Mouse (Mus musculus) ES-Bruce4 (cell line): ENCODE measurements around the gene Ltb. TPM values are rescaled to one million over a fixed set of nuclear protein-coding genes. Genes with fewer than 3 reads are reported as not detected.

ENCODE experiments used
- H3K27ac ChIP-seq: 2 replicates; pipeline ENCODE4 v1.5.1; 2012; ENCODE audit warnings: low read length, inconsistent platforms; ENCODE audit not compliant: insufficient read depth
- H3K27me3 ChIP-seq: 2 replicates; pipeline ENCODE4 v1.6.1; 2012; ENCODE audit warnings: mild to moderate bottlenecking, low read length, inconsistent platforms; ENCODE audit not compliant: control insufficient read depth, poor library complexity, insufficient read depth, severe bottlenecking
- H3K36me3 ChIP-seq: 2 replicates; pipeline ENCODE4 v1.6.1; 2012; ENCODE audit warnings: inconsistent platforms, mild to moderate bottlenecking, low read length, moderate library complexity; ENCODE audit not compliant: control insufficient read depth, poor library complexity, insufficient read depth, severe bottlenecking
- H3K4me1 ChIP-seq: one replicate; pipeline ENCODE4 v1.8.1; 2011; ENCODE audit warnings: low read length; ENCODE audit not compliant: control insufficient read depth, insufficient read depth
- H3K4me3 ChIP-seq: 2 replicates; pipeline ENCODE4 v1.5.1; 2011; ENCODE audit warnings: low read depth, mild to moderate bottlenecking, low read length
- H3K9ac ChIP-seq: 2 replicates; pipeline ENCODE4 v1.6.1; 2012; ENCODE audit warnings: low read depth, mild to moderate bottlenecking, inconsistent platforms; ENCODE audit not compliant: poor library complexity, severe bottlenecking
- H3K9me3 ChIP-seq: replicated peaks from 2 replicates; pipeline ENCODE4 v1.6.1; 2012; ENCODE audit warnings: mild to moderate bottlenecking, low read length, inconsistent platforms; ENCODE audit not compliant: control insufficient read depth, poor library complexity, insufficient read depth, severe bottlenecking
- CTCF ChIP-seq: IDR thresholded peaks from one replicate; pipeline ENCODE4 v1.8.1; 2011; ENCODE audit warnings: low read depth, low read length
- EP300 ChIP-seq: IDR thresholded peaks from 2 replicates; pipeline ENCODE4 v1.6.1; 2011; ENCODE audit warnings: low read depth, low read length; ENCODE audit not compliant: insufficient read depth
- POLR2A ChIP-seq: IDR thresholded peaks from one replicate; pipeline ENCODE4 v1.8.1; 2011; ENCODE audit warnings: low read length; ENCODE audit not compliant: insufficient read depth
- polyA plus RNA-seq: library from polyadenylated mRNA; stranded (reverse); fragments of >200 nt; gene quantifications from 2 replicates; pipeline ENCODE4 v1.2.4, GENCODE M21; 2011; ENCODE audit warnings: low read depth; ENCODE audit not compliant: missing spikeins, insufficient read depth, insufficient read length

Ltb gene
- polyA plus RNA-seq, 1 experiment, result 10.7 TPM

DNA sequence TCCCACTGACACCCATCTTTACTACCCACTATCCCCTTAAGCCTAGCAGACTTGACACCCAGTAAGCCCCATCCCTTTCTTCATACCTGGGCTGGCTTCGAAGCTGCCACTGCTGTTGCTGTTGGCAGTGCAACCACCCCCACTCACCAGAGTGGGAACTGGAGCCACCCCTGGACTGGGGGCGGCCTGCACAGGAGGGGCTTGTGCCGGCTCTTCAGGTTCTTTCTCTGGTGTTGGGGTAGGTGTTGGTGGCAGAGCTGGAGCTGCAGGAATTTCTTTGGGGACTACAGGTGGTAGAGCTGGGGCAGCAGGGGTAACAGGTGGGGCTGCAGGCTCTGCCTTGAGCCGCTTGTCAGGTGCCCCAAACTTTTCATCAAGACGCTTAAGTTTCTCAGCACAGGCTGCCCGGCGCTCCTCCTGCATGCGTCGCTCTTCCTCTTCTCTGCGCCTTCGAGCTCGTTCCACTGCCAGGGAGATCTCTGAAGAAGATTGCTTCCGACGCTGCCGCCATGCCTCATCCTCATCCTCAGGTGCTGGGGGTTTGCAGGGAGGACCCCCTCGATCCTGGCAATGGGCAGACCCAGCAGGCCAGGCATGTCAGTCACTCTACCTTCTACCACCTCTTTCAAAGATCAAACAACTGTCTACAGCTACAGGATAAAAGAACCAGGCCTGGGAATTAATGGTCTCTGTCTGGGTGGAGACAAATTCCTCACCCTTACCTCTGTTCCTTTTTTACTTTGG, 35.2 kb upstream of the Ltb start:
- Histone ChIP-seq H3K27ac (no peak overlapping the region), H3K9me3 (no peaks in the 10 kb centered on the region), H3K36me3 (peaks cover 87% of the 10 kb centered on the region), H3K4me1 (no peaks in the 10 kb centered on the region), H3K4me3 (no peak overlapping the region), H3K9ac (no peak overlapping the region), H3K27me3 (no peaks in the 10 kb centered on the region)
- no peak for TF ChIP-seq EP300
- TF ChIP-seq POLR2A, result no peak
- no peak for TF ChIP-seq CTCF

DNA sequence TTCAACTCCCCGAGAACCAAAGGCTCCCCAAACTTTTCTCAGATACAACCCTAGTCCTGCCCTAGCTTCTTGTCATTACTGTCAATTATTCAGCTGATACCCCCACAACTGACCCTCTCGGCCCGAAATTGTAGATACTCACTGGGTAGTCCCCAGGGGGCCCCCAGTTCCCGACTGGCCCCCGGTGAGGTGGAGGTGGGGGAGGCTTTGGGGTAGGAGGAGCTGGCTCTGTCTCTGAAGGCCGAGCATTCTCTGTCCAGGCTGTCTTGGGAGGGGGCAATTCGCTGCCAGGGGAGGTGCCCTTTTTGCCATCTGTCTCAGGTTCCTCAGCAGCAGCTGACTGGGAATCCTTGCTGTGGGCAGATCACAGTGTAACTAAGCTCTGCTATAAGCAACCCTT, 34.6 kb upstream of the Ltb start:
- no peaks in the 10 kb centered on the region for H3K27me3 ChIP-seq
- H3K4me3 ChIP-seq, result no peak overlapping the region
- H3K9ac ChIP-seq, result no peak overlapping the region
- no peak overlapping the region for H3K27ac ChIP-seq
- TF ChIP-seq CTCF (no peak), EP300 (no peak), POLR2A (no peak)
- peaks cover 80% of the 10 kb centered on the region for H3K36me3 ChIP-seq
- no peaks in the 10 kb centered on the region for H3K4me1 ChIP-seq
- no peaks in the 10 kb centered on the region for H3K9me3 ChIP-seq

DNA sequence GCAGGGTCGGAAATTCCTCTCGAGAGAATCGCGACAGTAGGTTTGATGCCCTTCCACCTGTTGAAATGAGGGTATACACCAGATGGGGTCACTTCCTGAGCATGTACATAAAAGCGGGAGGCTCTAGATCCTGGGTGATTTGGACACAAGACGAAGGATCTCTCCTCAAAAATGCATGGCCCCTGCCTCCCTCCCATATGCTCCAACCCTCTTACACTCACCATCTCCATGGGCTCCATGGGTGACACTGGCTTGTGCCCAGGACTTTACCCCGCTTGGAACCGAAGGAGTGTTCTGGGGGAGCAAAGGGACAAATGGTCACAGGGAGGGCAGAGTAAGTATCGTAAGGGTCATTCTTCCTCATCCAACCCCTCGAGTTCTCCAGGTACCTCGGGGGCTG, 32.8 kb upstream of the Ltb start:
- Histone ChIP-seq H3K4me3 (no peak overlapping the region), H3K9me3 (no peaks in the 10 kb centered on the region), H3K27ac (no peak overlapping the region), H3K36me3 (peaks cover 63% of the 10 kb centered on the region), H3K9ac (no peak overlapping the region), H3K27me3 (no peaks in the 10 kb centered on the region), H3K4me1 (no peaks in the 10 kb centered on the region)
- no peak for TF ChIP-seq CTCF
- TF ChIP-seq EP300, result no peak
- TF ChIP-seq POLR2A, result no peak

DNA sequence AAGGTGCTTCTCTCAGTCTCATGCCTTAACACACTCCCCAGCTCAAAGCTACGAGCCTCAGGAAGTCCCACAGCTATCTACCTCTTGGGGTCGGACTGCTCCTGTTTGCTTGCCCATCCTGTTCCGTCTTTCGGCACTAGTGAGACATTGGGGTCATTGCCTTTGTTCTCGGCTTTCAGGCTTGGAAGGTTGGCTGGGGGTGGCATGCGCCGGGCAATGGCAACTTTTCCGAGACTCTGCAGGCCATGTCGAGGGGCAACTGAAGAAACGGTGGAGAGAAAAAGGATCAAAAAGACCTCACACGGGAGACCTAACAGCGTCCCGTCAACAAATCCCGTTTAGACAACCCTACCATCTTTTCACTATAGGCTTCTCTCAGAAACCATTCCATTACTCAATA, 32.1 kb upstream of the Ltb start:
- Histone ChIP-seq H3K4me1 (no peaks in the 10 kb centered on the region), H3K27me3 (no peaks in the 10 kb centered on the region), H3K27ac (no peak overlapping the region), H3K36me3 (peaks cover 56% of the 10 kb centered on the region), H3K9ac (peak overlapping the region; percentile 98; the same call in 1 of the 2 replicates), H3K4me3 (no peak overlapping the region), H3K9me3 (no peaks in the 10 kb centered on the region)
- TF ChIP-seq EP300, result no peak
- TF ChIP-seq POLR2A, result no peak
- no peak for TF ChIP-seq CTCF

DNA sequence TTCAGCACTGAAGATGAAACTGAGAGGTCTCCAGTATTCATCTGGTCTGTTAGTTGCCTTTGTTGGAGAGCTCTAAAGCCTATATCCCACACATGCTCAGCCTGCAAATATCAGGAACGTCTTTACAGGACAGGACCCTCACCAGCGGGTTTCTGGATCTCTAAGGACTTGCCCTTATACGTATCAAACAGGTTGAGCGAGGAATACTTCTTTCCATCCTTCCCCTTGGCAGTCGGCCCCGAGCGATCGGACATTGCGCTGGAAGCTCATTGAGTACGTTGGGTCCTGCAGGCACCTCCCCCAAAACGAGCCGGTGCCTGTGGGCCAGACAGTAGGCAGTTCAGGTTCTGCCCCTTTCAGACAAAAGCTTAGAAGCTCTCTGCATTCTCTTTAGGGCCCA, 31.5 kb upstream of the Ltb start:
- no peaks in the 10 kb centered on the region for H3K4me1 ChIP-seq
- H3K36me3 ChIP-seq, result peaks cover 50% of the 10 kb centered on the region
- H3K27me3 ChIP-seq, result no peaks in the 10 kb centered on the region
- H3K27ac ChIP-seq, result no peak overlapping the region
- no peaks in the 10 kb centered on the region for H3K9me3 ChIP-seq
- peak overlapping the region; percentile 98 for H3K9ac ChIP-seq
- TF ChIP-seq CTCF (no peak), EP300 (no peak), POLR2A (no peak)
- H3K4me3 ChIP-seq, result peak overlapping the region; percentile 37

DNA sequence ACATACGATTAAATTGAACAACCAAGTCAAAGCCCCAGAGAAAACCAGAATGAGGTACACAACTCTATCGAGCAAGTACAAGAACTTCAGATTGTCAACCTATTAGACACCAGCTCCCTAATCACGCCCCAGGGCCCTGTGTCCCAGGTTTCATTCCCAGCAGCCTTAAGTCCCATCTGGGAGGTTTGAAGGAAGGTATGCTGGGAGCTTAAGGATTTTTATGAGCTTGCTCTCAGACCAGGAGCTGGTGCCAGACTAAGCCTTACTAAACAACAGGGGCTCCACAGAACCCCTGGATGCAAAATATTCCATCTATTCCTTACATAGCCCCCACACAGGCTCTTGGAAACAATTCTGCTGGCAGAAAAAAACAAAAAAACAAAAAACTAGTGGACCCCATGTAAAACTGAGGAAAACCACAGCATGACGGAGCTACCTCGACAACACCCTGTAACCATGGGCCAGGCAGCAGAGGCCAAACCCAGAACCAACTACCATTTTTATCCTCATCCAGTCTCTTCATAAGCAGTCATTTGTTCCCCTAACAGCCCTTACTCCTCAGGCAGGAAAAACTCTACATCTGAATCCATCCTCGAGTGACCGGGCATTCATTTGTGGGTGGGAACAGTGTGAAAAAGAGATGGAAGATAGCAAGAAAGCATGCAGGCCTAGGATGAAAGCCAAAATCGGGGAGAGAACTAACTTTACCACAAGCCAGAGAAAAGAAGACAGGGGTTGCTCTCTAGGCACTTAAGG, 30.7 kb upstream of the Ltb start:
- peak overlapping the region; percentile 24 for H3K27ac ChIP-seq
- H3K36me3 ChIP-seq, result peaks cover 42% of the 10 kb centered on the region
- peak overlapping the region; percentile 98 for H3K9ac ChIP-seq
- TF ChIP-seq EP300, result no peak
- no peak for TF ChIP-seq CTCF
- TF ChIP-seq POLR2A, result no peak
- H3K4me1 ChIP-seq, result no peaks in the 10 kb centered on the region
- H3K4me3 ChIP-seq, result peak overlapping the region; percentile 100
- no peaks in the 10 kb centered on the region for H3K27me3 ChIP-seq
- H3K9me3 ChIP-seq, result no peaks in the 10 kb centered on the region
